Mouse (Mus musculus) heart, postnatal 25 days (tissue): Measurements from ENCODE around the gene Unc13a. TPM values are rescaled to one million over a fixed set of nuclear protein-coding genes. Genes with fewer than 3 reads are reported as not detected.

Experiments used
- DNase-seq: peaks from one replicate; pipeline ENCODE4 v3.0.0; 2022; ENCODE audit warnings: low spot score
- intact Hi-C: fragments of 180-260 bp; cut with DNase I; formaldehyde crosslinking; loops from one replicate; pipeline ENCODE4 v1.15.1; 2025
- total RNA-seq, 2 experiments: library from RNA; stranded (reverse); gene quantifications; 2 replicates each; pipeline ENCODE4 v1.2.3; 2021

Unc13a gene
- total RNA-seq, 2 experiments from 2014 or later = 0.73 to 0.83 TPM

DNA sequence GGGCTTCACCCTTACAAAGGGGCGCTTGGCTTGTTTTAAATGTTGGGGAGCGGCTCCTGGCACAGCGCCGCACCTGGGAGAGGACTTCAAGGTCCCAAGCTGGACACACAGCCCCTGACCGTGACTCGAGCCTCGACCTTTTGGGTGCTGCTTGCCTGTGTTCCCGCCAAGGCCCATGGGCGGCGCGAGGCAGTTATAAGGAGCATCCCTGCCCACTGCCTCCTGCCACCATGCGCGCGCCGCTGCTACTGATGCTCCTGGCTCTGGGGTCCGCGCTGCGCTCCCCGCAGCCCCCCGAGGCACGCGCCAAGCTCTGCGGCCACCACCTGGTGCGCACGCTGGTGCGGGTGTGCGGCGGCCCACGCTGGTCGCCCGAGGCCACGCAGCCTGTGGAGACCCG, 17.5 kb upstream of the Unc13a start, which contains the start of gene Insl3:
Gene Insl3, plus strand, starts transcription at position 187 of the 400 bp plus-strand sequence.
- intact Hi-C loops = no loop called here
- no peak for DNase-seq

DNA sequence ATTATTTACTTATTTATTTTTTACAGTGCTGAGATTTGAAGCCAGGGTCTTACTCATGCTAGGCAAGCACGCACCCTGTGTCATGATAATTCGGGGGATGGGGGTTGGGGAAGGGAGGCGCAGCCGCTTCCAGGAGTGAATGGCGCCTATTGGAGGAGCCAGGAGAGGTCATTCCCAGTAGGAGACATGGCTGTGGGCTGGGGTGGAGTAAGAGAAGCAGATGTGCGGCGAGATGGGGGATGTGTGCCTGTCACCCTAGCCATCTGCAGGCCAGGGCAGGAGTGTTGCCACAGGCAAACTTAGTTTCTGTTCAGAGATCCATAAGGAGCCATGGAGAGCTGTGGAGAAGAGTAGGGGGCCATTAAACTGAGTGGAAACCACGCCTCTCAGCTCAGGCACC, 16.1 kb upstream of the Unc13a start:
- DNase-seq = no peak
- intact Hi-C loops = no loop called here

DNA sequence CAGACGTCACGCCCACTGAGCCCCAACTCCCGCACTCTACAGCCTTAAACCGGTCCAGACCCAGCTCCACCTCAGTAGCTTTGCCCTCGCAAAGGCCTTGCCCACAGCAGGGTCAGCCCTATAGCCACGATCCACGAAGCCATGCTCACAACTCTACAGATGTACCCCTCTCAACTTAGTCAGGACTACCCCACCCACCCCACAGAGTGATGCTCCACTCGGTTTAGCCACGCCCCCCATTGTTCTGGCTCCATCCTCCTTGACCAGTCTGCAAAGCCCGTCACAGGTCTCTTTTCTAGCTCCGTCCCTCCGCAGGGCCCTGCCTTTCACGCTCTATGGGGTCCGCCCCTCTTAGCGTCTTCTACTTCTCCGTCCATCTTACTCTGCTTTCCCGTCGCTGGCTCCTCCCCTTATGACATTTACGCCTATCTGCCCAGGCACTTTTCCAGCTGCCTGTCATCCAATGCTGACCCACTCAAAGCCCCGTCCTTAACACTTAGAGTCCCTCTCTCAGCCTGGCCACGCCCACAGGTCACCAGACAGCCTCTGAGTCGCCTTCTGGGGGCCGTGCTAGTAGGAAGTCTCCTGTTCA, 14.7 kb upstream of the Unc13a start:
- no peak for DNase-seq
- intact Hi-C loops = no loop called here

DNA sequence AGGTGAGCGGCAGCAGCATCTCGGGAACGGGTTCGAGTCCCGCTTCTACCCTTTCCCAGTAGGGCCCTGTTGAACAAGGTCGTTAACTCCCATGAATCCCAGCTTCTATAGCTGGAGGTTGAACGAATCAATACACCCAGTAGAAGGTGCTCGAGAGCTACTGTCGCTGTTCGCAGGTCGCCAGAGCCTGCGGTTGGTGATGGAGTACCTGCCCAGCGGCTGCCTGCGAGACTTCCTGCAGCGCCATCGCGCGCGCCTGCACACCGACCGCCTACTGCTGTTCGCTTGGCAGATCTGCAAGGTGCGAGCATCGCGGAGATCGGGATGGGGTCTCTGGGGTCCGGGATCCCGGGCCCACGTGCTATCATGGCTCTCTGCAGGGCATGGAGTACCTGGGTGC, 14.0 kb upstream of the Unc13a start:
- no peak for DNase-seq
- intact Hi-C loops = no loop called here

DNA sequence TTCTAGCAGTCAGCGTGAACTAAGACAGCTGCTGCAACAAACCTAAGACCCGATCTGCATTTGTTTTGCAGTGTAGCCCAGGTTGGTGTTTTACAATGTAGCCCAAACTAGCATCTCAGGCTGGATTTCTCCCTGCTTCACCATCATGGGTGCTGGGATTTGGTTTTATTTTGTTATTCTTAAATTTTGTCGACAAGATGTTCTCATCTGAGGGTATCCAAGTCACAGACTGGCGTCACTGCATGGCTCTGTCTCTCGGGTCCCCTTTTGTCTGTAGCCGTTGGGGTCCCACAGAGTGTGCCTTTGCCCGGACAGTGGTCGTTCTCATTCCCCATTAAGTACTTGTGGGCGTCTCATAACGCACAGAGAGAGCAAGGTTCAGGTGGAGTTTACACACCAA, 13.1 kb upstream of the Unc13a start:
- DNase-seq = no peak
- intact Hi-C loops = no loop called here

DNA sequence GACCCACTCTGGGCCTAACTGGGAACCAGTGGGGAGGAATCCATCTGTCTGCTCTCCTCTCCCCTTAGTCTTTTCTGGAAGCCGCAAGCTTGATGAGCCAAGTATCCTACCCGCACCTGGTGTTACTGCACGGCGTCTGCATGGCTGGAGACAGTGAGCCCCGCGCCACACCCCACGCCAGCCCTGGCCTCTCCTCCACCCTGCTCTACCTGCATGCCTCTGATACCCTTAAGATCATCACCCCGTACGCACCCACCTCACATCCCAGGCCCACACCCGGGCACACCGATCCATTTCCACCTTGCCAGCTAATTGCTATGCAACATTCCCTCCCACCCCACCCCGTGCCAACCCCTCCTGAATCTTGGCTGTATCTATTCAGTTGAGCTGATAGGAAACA, 11.3 kb upstream of the Unc13a start:
- intact Hi-C loops = no loop called here
- no peak for DNase-seq

DNA sequence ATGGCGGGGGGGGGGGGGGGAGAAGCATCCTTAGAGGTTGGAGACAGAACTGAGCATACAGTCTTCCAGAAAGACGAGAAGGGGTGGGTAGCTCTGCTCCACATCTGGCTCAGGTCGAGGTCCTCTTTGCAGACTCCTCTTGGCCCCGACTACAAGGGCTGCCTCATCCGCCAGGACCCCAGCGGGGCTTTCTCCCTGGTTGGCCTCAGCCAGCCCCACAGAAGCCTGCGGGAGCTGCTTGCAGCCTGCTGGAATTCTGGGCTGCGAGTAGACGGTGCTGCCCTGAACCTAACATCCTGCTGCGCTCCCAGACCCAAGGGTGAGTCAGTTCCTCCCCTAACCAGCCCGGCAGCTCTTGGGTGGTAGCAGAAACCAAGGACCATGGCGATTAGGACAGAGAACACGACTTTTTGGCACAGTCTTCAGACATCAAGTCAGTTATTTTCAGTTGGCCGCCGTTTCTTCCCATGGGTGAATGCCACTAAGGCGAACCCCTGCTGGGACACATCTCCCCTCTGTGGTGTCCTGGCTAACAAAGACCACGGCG, 9.9 kb upstream of the Unc13a start:
- intact Hi-C loops = no loop called here
- no peak for DNase-seq

DNA sequence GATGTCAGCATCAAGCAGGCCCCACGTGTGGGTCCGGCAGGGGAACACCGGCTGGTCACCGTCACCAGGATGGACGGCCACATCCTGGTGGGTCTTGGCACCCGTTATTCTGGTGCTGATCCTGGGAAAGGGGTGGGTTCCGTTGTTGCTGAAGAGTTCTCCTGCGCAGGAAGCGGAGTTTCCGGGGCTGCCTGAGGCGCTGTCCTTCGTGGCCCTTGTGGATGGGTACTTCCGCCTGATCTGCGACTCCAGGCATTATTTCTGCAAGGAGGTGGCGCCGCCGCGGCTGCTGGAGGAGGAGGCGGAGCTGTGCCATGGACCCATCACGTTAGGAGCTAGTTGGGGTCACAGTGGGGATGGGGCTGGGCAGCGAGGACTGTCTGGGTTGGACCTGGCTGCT, 8.9 kb upstream of the Unc13a start:
- intact Hi-C loops = no loop called here
- DNase-seq = no peak

DNA sequence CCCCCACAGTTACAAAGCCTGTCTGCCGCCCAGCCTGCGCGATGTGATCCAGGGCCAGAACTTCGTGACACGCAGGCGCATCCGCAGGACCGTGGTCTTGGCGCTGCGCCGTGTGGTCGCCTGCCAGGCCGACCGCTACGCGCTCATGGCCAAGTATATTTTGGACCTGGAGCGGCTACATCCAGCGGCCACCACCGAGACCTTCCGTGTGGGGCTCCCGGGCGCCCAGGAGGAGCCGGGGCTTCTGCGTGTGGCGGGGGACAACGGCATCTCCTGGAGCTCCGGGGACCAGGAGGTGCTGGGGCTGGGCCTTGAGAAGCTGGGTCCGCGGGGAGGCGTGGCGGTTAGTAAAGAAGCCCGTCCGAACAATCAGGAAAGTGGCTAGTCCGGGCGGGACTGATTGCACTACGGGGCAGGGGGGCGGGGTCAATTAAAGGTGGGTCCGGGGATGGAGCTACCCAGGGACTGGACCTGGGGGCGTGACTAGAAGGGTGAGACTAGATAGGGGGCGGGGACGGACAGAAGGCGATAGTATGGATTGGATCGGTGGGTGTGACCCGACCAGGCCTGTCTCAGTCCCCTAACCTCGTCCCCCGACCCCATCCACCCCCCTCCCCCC, 8.1 kb upstream of the Unc13a start:
- intact Hi-C loops = no loop called here
- no peak for DNase-seq

DNA sequence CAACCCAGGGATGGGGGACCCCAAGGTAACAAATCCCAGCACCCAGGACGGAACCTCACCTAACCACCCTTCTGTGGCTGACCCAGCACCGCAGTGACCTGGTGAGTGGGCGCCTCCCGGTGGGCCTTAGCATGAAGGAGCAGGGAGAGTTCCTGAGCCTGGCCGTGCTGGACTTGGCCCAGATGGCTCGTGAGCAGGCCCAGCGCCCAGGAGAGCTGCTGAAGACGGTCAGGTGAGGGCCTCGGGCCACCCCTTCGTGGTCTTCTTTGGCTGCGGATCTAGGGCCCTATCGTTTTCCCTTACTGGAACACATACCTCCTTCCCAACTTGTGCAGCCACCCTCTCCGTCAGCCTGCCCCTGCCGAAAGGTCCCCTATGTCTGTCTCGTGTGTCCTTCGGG, 7.6 kb upstream of the Unc13a start:
- intact Hi-C loops = no loop called here
- DNase-seq = no peak

DNA sequence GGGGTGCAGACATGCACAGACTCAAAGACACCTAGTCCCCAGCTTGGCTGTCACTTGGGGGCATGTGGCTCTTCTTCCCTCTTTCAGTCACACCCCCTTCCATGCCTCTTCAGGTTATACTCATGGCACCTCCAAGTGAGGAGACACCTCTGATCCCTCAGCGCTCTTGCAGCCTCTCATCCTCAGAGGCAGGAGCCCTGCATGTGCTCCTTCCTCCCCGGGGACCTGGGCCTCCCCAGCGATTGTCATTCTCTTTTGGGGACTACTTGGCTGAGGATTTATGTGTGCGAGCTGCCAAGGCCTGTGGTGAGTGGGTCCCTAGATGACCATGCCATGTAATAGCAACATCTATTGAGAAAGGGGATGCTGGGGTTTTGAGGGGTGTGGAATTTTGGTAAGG, 6.7 kb upstream of the Unc13a start:
- intact Hi-C loops = no loop called here

DNA sequence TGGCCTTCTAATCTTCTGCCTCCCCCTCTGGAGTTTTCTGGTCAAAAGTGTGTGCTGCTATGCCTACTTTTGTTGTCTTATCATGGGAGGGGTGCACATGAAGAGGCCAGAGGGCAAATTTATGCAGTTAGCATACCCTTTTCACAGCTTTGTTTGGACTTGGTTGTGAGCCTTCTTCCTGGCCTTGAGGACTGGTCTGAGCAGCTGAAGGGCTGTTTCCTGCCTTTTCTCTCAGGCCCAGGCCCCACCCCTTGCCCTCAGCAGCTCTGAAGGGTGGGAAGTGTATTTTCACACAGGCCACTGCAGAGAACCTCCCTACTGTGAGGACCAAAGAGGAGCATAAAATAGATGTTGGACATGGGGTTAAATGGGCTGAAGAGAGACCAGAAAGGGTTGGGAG, 6.0 kb upstream of the Unc13a start:
- no peak for DNase-seq

More for the DNA sequence above, 6.7 kb upstream of the Unc13a start:
- no peak for DNase-seq

DNA sequence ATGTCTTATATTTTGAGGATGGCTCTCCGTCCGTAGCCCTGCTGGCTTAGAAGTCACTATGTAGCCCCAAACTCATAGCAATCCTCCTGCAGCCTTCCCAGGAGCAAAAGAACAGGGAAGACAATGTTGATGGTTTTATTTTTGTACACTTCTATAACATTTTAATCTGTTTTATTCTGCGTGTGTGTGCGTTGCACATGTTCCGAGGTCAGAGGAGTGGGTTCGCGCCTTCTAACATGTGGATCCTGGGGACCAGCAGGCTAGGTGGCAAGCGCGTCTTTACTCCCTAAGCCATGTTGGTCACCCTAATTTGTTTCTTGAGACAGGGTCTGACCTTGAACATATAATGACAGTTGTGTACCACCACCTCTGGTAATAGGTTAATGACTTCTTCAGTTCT, 5.2 kb upstream of the Unc13a start:
- intact Hi-C loops = no loop called here
- no peak for DNase-seq

More for the DNA sequence above, 6.0 kb upstream of the Unc13a start:
- intact Hi-C loops = no loop called here

DNA sequence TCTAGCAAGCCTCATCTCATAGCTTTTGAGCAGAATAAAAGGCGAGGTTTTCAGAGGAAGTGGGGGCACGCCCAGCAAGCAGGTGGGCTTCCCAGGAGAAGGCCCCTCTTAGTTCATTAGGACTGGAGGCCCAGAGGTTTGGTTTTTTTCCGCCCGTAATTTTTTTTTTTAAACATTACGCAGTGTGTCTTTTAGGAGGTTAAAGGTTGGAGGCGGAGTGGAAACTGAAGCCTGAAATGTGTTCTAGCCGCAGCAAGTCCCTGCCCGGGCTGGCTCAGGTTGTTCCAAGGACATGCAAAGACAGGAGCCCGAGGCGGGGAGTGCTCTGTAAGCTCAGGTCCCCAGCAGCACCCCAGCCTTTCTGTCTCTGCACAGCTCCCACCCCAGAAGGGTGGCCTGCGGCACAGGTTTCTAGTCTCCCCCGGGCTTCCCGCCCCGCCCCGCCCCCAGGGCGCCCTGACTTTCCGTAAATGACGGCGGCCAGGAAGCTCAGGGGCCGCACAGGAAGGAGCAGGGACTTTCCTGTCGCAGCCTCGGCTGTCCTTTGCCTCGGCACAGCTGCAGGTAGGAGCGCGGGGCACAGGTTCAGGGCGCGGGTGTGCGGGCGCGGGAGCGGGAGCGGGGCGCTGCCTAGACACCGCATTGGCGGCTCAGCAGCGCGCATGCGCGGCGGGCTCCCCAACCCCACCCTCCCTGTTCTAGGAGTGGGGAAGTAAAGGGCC, 4.6 kb upstream of the Unc13a start, which contains the start of gene Jak3:
Gene Jak3, plus strand, starts transcription at position 277 of the 722 bp plus-strand sequence.
- peak; percentile 53 for DNase-seq
- intact Hi-C loops = no loop called here

DNA sequence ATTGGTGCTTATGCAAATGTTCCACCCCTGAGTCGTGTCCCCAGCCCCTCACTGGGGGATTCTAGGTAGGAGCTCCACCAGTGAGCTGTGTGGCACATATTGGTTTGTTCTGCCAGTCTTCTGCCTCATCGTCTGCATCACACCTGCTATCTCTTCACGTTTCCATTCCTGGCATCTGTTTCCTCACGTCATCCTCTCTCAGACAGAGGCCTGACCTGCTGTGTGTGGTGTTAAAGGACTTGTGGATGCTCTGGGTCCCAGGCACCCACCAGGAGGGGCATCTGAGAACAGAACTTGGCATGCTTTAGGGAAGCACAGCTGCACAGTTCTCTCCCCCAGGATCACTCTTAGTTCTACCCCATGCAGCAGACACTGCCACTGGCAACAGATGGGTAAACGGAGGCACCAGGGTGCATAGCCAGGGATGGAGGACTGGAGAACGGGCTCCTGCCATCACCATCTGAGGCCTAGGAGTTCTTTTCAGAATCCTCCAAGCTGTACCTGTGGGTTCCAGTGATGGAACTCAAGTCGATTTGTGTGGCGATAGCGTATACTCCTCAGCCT, 4.0 kb upstream of the Unc13a start:
- intact Hi-C loops = no loop called here
- no peak for DNase-seq

DNA sequence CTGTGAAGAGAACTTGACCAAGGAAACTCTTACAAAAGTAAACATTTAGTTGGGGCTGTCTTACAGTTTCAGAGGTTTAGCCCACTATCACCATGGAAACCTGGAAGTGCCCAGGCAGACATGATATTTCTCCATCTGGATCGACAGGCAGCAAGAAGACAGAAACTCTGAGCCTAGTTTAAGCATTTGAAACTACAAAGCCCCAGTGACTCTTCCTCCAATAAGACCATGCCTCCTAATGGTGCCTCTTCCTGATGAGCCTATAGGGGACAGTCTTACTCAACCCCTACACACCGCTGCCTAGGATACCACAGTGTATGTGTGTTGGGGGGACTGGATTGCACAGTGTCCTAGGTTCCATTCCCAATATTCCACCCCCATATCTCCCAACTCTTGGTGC, 2.5 kb upstream of the Unc13a start:
- intact Hi-C loops = no loop called here
- DNase-seq = no peak

DNA sequence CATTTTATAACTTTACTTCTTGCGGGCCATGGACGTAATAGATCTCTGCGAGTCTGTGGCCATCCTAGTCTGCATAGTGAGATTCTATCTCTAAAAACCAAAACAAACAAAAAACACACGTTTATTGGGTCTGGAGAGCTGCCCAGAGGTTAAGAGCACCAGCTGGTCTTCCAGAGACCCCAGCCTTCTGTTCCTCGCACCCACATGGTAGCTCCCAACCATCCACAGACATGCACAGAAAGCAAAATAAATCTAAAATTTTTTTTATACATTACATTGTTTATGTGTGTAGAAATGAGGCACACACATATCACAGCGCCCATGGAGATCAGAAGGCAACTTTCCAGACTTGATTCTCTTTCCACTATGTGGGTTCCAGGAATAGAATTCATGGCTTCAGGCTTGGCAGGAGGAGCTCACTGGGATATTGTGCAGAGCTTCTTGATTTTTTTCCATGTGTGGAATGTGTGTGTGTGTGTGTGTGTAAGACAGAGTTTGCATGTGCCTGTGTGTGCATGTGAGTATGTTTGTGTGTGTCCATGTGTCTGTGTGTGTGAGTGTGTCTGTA, 695 bp upstream of the Unc13a start:
- no peak for DNase-seq
- intact Hi-C loops = no loop called here

DNA sequence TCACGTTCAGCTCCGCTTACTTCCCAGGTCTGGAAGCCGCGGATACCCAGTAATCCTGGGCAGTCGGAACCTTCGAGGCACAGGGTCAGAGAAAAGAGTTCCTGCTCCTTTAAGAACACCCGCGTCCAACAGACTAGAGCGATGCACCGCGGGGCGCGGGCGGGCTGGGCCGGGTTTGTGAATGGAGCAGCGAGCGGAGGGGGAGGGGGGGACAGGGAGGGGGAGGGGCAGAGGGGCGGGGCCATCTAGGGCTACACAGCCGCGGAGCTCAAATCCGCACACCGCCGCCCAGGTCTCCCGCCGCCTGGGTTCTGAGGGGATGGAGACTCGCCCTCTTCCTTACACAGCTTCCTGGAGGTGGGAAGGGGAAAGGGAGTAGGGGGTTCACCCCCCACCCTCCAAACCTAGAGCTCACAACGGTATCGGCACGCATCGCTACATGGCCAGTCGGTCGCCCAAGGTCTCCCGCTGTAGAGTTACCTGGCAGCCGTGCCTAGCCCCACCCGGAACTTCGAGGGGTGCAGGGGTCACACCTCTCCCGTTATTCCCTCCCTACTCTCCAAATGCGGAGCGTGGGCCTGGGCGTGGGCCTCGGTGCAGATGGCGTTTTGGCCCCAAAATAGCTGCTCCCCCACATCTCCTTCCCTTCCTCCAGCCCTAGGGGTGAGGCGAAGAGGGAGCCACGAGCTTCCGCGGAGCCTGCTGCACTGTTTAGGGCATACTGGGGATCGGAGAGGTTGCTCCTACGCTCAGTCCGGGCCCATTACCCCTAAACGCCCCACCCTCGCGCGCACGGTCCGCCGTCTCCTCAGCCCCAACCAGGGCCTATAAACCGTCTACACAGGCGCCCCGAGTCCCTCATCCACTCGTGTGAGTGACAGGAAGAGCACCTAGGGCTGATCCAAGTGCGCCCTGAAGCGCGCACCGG, 672 bp downstream of the Unc13a start:
- intact Hi-C loops = no loop called here
- DNase-seq = no peak

DNA sequence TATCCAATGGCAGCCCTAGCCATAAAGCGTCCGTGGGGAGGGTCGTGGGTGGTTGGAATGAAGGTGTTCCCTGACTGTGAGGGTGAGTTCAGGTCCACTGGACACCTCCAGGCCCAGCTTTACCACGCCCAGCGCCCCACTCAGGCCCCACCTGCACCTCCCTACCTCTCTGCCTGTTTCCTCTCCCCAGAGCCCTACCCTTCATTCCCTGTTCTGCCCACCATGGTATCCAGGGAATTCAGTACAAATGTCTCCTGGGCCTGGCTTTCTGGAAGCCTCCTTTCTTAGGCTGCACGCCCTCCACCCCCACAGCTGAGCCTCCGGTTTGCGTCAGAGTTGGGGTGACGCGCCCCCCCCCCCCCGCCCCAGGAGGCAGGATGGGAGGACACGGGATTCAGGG, 1.4 kb downstream of the Unc13a start:
- no peak for DNase-seq
- intact Hi-C loops = no loop called here
